Mouse (Mus musculus): ENCODE results near the gene Gfap.

Gfap gene

DNA sequence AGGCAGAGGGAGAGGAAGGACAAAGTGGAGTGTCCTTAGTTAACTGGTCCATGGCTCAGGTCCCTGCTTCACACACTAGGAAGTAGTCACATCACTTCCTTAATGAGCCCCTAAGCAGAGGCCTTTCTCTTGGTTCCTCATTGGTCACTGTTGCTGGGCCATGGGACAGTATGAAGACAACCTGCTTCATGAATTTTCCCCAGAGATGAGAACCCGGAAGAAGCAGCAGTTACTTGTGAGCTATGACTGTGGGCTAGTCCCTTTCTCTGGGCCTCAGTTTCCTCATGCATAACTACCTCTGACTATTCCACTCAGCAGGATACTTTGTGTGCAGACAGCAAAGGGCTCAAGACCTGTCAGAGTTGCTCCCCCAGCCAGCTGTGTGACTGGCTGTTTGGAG is 63.3 kb downstream of the Gfap start:
- no peak for DNase-seq (ENCODE audit: low spot score in 2 of 2)

Data from heart, adult 9 months (tissue).